Mouse (Mus musculus): ENCODE measurements at regions not wholly inside any gene's neighbourhood (a gene's known extent, or its start where the extent isn't known, plus 50 kb on each side); places are given as distances from the start of the nearest gene placed in this dataset.

DNA sequence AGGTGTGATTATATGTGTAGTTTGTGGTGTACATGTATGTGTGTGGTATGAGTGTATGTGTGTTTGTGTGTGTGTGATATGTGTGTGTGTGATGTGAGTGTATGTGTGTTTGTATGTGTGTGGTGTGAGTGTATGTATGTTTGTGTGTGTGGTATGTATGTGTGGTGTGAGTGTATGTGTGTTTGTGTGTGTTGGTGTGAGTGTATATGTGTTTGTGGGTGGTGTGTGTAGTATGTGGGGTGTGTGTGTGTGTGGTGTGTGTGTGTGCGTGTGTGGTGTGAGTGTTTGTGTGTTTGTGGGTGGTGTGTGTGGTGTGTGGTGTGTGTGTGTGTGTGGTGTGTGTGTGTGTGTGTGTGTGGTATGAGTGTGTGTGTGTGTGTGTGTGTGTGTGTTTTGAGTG, 160.6 kb upstream of the Tmtc1 start:
- POLR2A ChIA-PET: no interaction called here
- CTCF ChIA-PET: no interaction called here

DNA sequence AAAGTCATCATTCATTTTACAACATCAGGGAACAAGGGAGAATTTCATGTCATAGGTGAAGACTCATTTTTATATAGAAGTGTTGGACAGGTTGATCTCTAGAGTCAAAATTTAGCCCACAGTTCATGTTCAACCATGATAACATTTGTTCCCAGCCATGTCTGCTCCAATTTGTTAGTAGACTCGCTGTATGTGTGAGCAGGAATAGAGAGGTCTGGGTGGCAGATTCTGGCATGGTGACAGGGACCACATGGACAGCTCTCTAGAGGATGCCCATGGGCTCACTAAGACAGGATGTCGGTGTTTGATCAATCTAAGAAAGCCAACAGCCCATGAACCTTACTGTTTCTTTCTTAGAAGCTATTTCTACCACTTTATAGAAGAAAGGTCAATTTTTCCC, 159.7 kb upstream of the Tmtc1 start:
- CTCF ChIA-PET: interaction anchor here in 1 of 4 experiments (0.7 kb wide), 1 partner anchor 802 kb away, joined by 3 read pairs; no protein-coding TSS in a partner anchor

GRCm38 (mm10) chr6:148603460-148603859, 159.3 kb upstream of the Tmtc1 start:
- ChIA-PET POLR2A (no interaction called here), CTCF (interaction anchor here in 1 of 4 experiments (0.7 kb wide), 1 partner anchor 801 kb away, joined by 3 read pairs; no protein-coding TSS in a partner anchor)

More for the DNA sequence above, 159.7 kb upstream of the Tmtc1 start:
- POLR2A ChIA-PET: no interaction called here

DNA sequence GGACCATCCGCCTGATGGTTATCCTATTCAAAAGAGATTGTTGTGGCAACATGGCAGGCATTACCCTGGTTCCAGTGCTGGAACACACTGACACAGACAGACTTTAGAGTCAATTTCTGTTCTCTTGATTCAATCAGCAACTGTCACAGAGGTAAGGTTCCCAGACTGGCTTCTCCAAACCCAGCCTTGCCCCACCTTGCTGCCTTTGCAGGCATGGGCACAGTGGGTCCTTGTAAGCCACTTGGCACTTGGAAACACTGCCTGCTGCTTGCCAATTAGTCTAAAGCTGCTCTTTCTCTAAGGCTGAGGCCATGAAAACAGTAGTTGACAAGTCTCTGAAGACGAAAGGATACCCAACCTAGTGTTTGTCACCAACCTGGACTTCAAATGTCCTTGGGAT, 158.7 kb upstream of the Tmtc1 start:
- POLR2A ChIA-PET: no interaction called here
- CTCF ChIA-PET: no interaction called here

- ChIA-PET CTCF (no interaction called here), POLR2A (no interaction called here)
These were observed 156.7 kb upstream of the Tmtc1 start for GRCm38 (mm10) chr6:148600934-148601333.

DNA sequence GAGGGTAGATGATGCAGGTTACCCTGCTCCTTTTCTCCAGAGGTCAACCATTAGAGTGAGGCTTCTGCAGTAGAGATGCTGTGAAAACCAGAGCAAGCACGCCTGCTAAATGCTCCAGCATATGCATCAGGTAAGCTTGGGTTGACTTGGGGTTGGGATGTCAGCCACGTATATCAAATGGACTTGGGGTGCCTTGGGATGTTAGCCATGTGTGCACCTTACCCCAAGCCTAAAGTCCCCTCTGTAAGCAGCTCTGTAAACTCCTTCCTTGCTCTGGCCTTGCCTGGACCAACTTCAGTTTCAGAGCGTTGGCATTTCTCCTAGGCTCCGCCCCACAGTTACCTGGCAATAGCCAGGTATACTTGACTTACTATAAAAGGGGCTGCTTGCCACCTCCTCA, 155.3 kb upstream of the Tmtc1 start:
- POLR2A ChIA-PET: interaction anchor here in 2 of 4 experiments (1.0 to 1.4 kb wide), 3 partner anchors 10 to 296 kb away, joined by 3 to 7 read pairs (median 5); partner anchors contain the start of gene Caprin2 (in 1 of the 2)
- CTCF ChIA-PET: interaction anchor here in 1 of 4 experiments (0.7 kb wide), 1 partner anchor 24 kb away, joined by 3 read pairs; no protein-coding TSS in a partner anchor

- ChIA-PET POLR2A (interaction anchor here in 3 of 4 experiments (0.5 to 1.4 kb wide), 4 partner anchors 9 to 297 kb away, joined by 3 to 7 read pairs (median 5); partner anchors contain the start of gene Caprin2 (in 1 of the 3)), CTCF (no interaction called here)
These were observed 154.7 kb upstream of the Tmtc1 start for GRCm38 (mm10) chr6:148598746-148599337.

DNA sequence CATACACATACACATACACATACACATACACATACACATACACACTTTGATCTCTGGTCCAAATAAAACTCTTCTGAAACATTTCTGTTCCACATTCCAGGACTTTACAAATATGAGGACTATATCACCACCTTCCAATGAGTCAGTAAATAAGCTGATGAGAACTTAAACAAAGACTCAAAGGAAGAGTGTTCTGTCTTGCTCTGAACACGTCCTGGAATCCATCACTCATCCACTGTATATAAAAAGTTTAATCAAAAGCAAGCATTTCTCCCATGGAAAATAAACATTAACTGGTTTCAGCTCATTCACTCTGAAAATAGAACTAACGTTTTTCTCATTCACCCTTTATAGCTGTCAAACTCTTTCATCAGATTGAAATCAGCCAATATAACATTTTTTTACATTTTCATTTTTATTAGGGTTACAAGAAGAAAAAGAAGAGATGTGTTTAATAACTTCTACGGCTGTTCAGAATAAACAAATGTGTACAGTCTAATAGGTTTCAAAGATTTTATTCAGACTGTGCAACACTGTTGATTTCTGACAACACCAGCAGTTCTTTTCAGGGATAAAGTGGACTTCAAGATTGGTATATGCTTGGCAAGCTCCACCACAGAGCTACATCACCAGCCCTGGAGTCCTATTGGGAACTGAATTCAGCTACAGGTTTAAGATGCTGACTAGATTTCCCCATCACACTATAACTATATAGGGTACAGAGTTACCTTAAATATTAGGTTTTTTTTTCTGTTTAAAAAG, 151.0 kb upstream of the Tmtc1 start:
- ChIA-PET CTCF (no interaction called here), POLR2A (no interaction called here)

DNA sequence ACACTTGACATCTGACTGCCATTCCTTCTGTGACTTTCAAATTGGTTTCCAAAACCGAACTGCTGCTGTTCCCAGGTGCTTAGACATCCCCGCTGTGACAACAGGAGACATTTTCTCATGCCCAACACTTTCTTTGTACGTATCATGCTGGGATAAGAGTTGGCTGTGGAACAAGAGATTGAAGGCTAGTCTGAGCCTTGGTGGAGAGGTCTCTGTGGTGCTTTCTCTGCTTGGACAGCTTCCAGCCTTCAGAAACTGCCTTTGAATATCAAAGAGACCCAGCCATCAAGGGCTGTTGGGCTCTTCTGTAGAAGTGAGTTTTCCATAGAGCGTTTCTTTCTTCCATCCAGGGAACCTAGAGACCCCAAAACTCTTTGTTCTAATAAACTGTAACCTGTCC, 144.8 kb upstream of the Tmtc1 start:
- POLR2A ChIA-PET: no interaction called here

GRCm38 (mm10) chr6:148586439-148587321, 142.5 kb upstream of the Tmtc1 start:
- POLR2A ChIA-PET: no interaction called here
- CTCF ChIA-PET: interaction anchor here in 1 of 4 experiments (0.6 kb wide), 1 partner anchor 107 kb away, joined by 3 read pairs; no protein-coding TSS in a partner anchor

More for the DNA sequence above, 144.8 kb upstream of the Tmtc1 start:
- CTCF ChIA-PET: no interaction called here

DNA sequence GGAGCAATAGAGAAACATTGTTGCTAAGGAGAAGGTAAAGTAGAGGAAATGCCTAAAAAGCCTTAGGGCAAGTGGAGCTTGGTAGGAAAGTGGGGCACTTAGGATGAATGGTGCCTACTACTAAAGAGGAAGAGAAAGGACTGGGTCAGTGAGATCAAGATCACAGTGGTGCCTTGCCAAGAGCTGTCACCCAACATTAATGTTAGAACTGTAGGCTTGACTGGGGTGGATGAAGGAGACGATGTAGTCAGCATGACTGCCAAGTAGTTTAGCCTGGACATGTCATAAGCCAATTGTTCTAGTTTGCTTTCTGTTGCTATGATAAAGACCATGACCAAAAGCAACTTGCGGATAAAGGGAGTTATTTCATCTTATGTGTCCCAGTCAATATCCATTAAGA, 139.9 kb upstream of the Tmtc1 start:
- CTCF ChIA-PET: no interaction called here

DNA sequence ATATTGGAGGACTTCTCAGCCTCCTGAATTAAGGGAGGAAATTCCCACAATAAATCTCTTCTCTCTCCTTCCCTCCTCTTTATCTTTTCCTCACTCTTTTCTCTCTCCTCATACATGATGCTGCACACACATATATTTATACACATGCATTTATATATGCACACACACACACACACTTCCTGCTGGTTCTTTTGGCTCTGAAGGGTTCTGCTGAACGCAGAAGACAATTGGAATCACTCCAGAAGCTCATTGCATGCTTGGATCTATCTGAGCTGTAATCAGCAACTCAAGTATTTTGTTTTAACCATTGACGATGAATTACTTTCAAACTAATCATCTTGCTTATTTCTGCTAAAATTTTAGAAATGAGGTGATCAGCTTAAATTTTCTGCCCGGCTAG, 134.1 kb upstream of the Tmtc1 start:
- CTCF ChIA-PET: interaction anchor here in 1 of 4 experiments (0.7 kb wide), 1 partner anchor 377 kb away, joined by 4 read pairs; no protein-coding TSS in a partner anchor
- POLR2A ChIA-PET: no interaction called here

More for the DNA sequence above, 139.9 kb upstream of the Tmtc1 start:
- POLR2A ChIA-PET: no interaction called here

DNA sequence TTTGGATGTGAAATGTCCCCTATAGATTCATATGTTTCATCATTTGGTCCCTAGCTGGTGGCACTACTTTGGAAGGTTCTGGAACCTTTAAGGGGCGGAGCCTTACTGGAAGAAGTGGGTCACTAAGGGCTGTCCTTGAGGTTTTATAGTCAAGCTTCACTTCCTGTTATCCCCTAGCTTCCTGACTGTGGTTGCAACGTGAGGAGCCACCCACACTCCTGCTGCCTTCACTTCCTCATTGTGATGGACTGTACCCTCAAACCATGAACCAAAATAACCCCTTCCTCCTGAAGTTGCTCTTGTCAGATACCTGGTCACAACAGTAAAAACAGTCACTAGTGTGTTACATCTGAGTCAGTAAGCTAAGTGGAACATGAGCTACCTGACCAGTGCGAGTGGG, 133.5 kb upstream of the Tmtc1 start:
- ChIA-PET POLR2A (no interaction called here), CTCF (interaction anchor here in 1 of 4 experiments (0.7 kb wide), 1 partner anchor 378 kb away, joined by 4 read pairs; no protein-coding TSS in a partner anchor)

DNA sequence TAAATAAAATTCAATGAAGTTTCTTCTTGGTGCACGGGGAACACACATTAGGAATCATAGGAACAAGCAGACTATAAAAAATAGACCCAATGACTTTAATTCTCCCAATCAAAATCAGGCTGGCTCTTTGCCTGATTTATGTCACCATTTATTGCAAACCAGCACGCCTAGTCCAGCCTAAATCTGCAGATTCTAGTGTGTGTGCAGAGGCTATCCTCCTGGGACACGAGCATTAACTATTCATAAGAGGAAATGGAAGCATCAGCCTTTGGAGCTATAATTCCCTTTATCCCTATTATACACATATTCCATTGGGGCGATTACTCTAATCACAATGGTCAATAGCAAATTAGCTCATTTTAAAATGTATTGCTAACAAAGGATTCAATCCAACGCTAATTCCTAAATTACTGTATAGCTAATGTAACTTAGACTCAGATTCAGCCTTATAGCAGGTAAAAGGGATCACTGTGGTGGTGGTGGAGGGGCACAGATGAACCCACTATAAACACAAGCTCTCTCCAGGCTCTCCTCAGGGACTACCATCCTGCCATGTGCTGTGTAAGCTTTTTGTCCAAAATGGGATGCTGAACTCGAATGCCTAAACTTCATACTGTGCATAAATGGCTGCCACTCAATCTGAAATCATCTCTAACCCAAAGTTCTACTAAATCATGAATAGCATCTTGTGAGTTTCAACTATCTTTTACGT, 130.7 kb upstream of the Tmtc1 start:
- POLR2A ChIA-PET: no interaction called here
- CTCF ChIA-PET: no interaction called here

DNA sequence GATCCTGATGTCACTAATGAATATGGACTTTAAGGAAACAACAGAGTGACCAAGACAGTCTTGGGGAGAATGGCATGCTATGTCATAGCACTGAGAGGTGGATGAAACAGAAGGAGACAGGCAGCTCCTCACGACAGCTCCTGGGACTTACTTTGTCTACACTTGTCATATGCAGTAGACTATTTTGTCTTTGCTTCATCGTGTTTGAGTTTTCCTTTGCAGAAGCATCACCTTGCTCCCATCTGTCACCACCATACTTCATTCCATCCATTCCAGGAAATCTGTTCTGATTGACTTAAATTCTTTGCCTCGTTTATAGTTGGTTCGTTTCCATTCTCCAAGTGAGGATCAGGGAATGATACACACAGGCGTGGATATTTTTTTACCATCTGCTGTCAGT, 128.0 kb upstream of the Tmtc1 start:
- CTCF ChIA-PET: no interaction called here
- POLR2A ChIA-PET: no interaction called here

DNA sequence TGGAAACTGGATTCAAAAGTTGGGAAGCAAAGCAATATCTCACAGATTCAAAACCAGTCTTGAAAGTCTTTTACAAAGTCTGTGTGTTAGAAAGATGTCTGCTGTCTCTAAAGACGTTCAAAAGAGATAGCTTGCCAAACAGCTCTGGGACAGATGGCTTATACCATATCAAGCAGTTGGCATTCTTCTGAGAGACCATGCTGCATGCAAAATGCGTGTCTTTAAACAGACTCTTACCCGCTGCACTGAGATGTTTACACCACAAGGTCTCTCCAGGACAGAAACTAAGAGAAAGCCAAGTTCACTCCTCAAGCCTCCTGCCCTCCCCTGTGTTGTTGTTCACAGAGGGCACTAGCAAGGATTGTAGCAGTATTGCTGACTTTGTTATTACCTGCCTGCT, 127.5 kb upstream of the Tmtc1 start:
- ChIA-PET POLR2A (no interaction called here), CTCF (interaction anchor here in 1 of 4 experiments (0.6 kb wide), 1 partner anchor 38 kb away, joined by 7 read pairs; no protein-coding TSS in a partner anchor)

DNA sequence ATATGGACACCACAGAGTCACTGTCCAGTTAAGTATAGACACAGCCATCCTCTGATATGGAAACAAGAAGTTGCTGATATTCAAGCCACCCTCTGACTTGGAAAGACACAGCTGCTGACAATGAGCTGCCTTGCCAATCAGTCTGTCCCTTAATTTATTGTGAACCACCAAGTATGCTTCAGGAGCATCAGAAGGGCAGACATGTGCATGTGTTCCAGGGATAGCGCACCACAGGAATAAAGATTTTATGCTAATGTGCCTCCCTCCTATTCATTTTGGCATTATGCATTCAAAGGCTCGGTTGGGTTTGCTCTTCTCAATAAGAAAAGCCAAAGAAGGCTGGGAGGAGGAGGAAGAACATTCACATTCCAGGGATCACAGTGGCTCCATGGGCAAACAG, 120.0 kb upstream of the Tmtc1 start:
- ChIA-PET CTCF (no interaction called here), POLR2A (no interaction called here)

DNA sequence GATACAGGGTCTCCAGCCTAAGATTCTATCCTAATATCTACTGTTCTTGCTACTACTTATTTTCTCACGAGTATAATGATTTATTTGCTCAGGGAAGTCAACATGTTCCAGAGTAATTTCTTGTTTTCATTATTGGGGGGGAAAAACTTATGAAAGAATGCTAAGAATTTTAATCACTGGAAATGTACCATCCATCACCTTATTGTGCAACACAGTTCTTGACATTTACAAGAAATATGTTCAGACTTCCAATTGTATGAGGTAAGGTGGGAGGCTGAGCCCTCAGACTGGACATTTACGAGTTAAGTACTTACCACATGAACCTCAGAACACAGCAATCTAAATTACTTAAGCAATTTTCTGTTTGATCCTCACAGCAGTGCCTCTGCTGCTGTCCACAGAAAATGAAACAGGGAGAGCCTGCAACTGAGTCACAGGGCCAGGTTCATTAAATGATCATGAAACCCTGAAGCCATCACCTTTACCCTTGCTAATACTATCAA, 118.1 kb upstream of the Tmtc1 start:
- CTCF ChIA-PET: no interaction called here
- POLR2A ChIA-PET: no interaction called here

DNA sequence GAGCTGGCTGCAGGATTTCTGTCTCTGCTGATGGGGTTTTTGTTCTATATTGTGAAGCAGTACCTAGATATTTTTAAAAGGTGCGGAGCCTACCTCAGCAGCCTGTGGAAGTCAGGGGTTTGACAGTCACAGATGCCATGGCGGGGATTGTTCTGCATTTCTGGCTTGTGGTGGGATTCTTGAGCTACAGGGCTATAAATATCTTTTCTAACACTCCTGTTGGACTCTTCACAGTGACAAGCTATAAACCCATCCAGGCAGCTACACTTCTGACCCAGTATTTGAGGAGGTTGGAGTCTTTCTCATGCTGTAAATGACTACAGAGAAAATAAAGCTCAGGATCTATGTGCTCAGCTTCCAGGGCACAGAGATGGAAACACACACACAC, 112.3 kb upstream of the Tmtc1 start:
- ChIA-PET CTCF (interaction anchor here in 1 of 4 experiments (0.7 kb wide), 1 partner anchor 55 kb away, joined by 3 read pairs; no protein-coding TSS in a partner anchor), POLR2A (no interaction called here)
